Mouse (Mus musculus): ENCODE measurements around the gene Esm1.

GRCm38 (mm10) chr13:113200726-113201125, 8.7 kb upstream of the Esm1 start:
- TF ChIP-seq CTCF (IDR thresholded peaks at IDR 0.05; ENCODE audit: borderline replicate concordance, extremely low read depth, insufficient read depth, insufficient read length) (no peak), POLR2A (IDR thresholded peaks at IDR 0.05; ENCODE audit: borderline replicate concordance, extremely low read depth, insufficient read depth, insufficient read length, poor library complexity, severe bottlenecking) (no peak)
